20 mouse cellular contexts compared by ENCODE assay signal in genomic region chr15:12638370-12639030, GRCm38 (mm10).
DNase-seq lines count a peak whose midpoint lies in the region; ATAC-seq and TF ChIP-seq lines count a peak whose summit lies in the region.
"Had no signal": no experiment of that assay in that cellular context is flagged by ENCODE, and none has a peak within 500 bp of the region (broad histone marks: within the 10 kb centered on the region; RNA-seq: fewer than 3 reads in every experiment).

No protein-coding gene starts in this region.

- H3K36me3 ChIP-seq in embryonic facial prominence, embryonic 14.5 days (ENCODE audit: control insufficient read depth, insufficient read depth, low read length): no peaks in the 10 kb centered on the region
- no peaks in the 10 kb centered on the region for H3K36me3 ChIP-seq in embryonic facial prominence, embryonic 10.5 days (replicated peaks)
- H3K36me3 ChIP-seq in heart, embryonic 13.5 days: no peaks in the 10 kb centered on the region
- no peaks in the 10 kb centered on the region for H3K36me3 ChIP-seq in heart, postnatal 0 days (replicated peaks; ENCODE audit: control insufficient read depth, insufficient read depth, low read length)
- H3K36me3 ChIP-seq in midbrain, embryonic 15.5 days (replicated peaks): no peaks in the 10 kb centered on the region
- no peaks in the 10 kb centered on the region for H3K36me3 ChIP-seq in midbrain, embryonic 16.5 days (ENCODE audit: control insufficient read depth, insufficient read depth, low read length)
- H3K36me3 ChIP-seq: embryonic facial prominence, embryonic 12.5 days; forebrain, embryonic 12.5 days; hindbrain, embryonic 13.5 days had no signal

- ATAC-seq in embryonic facial prominence, embryonic 14.5 days (ENCODE audit: low read depth): peak; percentile 28; the same call in 1 of the 2 replicates
- no peak for ATAC-seq in heart, embryonic 13.5 days (ENCODE audit: extremely low read depth, insufficient number of reproducible peaks, low FRiP score, low TSS enrichment)
- ATAC-seq in heart, postnatal 0 days (ENCODE audit: insufficient read depth, low read depth): peak; percentile 53
- 0 out of 2 replicates have a peak, but pooled peaks have one; percentile 37 for ATAC-seq in midbrain, embryonic 15.5 days (replicated peaks)
- ATAC-seq in midbrain, embryonic 16.5 days: no peak
- ATAC-seq: forebrain, embryonic 16.5 days; hindbrain, postnatal 0 days had no signal

- TF ChIP-seq EP300 in heart, postnatal 0 days (IDR thresholded peaks at IDR 0.05; ENCODE audit: low read depth): no peak

- no peaks in the 10 kb centered on the region for H3K27me3 ChIP-seq in embryonic facial prominence, embryonic 14.5 days (replicated peaks; ENCODE audit: control insufficient read depth, insufficient read depth, low read length)
- no peaks in the 10 kb centered on the region for H3K27me3 ChIP-seq in embryonic facial prominence, embryonic 10.5 days (replicated peaks; ENCODE audit: low read depth, poor library complexity, severe bottlenecking)
- H3K27me3 ChIP-seq in heart, embryonic 13.5 days (replicated peaks): no peaks in the 10 kb centered on the region
- H3K27me3 ChIP-seq in heart, postnatal 0 days (ENCODE audit: control insufficient read depth, insufficient read depth, low read length): no peaks in the 10 kb centered on the region
- no peaks in the 10 kb centered on the region for H3K27me3 ChIP-seq in midbrain, embryonic 15.5 days (replicated peaks)
- H3K27me3 ChIP-seq in midbrain, embryonic 16.5 days (ENCODE audit: control insufficient read depth, insufficient read depth, low read depth, low read length): no peaks in the 10 kb centered on the region
- H3K27me3 ChIP-seq: embryonic facial prominence, embryonic 12.5 days; forebrain, embryonic 12.5 days; hindbrain, embryonic 13.5 days had no signal

- WGBS in embryonic facial prominence, embryonic 14.5 days: 76% methylated on average over 14 of the region's 14 CpGs
- 91% methylated on average over 14 of the region's 14 CpGs for WGBS in embryonic facial prominence, embryonic 10.5 days
- WGBS in heart, embryonic 13.5 days: 65% methylated on average over 14 of the region's 14 CpGs
- 59% methylated on average over 14 of the region's 14 CpGs for WGBS in heart, postnatal 0 days
- 85% methylated on average over 14 of the region's 14 CpGs for WGBS in midbrain, embryonic 15.5 days
- 87% methylated on average over 14 of the region's 14 CpGs for WGBS in midbrain, embryonic 16.5 days

- no peak overlapping the region for H3K27ac ChIP-seq in embryonic facial prominence, embryonic 14.5 days (replicated peaks; ENCODE audit: low read depth, low read length)
- no peak overlapping the region for H3K27ac ChIP-seq in embryonic facial prominence, embryonic 10.5 days (replicated peaks)
- H3K27ac ChIP-seq in heart, embryonic 13.5 days (replicated peaks): peak overlapping the region; percentile 53
- H3K27ac ChIP-seq in heart, postnatal 0 days (ENCODE audit: low read depth): no peak overlapping the region
- H3K27ac ChIP-seq in midbrain, embryonic 15.5 days: no peak overlapping the region
- no peak overlapping the region for H3K27ac ChIP-seq in midbrain, embryonic 16.5 days (ENCODE audit: low read length)
- H3K27ac ChIP-seq: embryonic facial prominence, embryonic 12.5 days; forebrain, embryonic 12.5 days; hindbrain, embryonic 13.5 days; hindbrain, postnatal 0 days had no signal

- TF ChIP-seq CTCF in heart, postnatal 0 days (IDR thresholded peaks at IDR 0.05; ENCODE audit: low read depth): no peak

- H3K4me3 ChIP-seq in embryonic facial prominence, embryonic 14.5 days (ENCODE audit: low read depth, low read length): no peak overlapping the region
- H3K4me3 ChIP-seq in embryonic facial prominence, embryonic 10.5 days: no peak overlapping the region
- H3K4me3 ChIP-seq in heart, embryonic 13.5 days: no peak overlapping the region
- no peak overlapping the region for H3K4me3 ChIP-seq in heart, postnatal 0 days (ENCODE audit: low read depth, low read length)
- H3K4me3 ChIP-seq in midbrain, embryonic 15.5 days: no peak overlapping the region
- H3K4me3 ChIP-seq in midbrain, embryonic 16.5 days (ENCODE audit: low read depth, low read length): no peak overlapping the region
- H3K4me3 ChIP-seq: embryonic facial prominence, embryonic 12.5 days; forebrain, embryonic 12.5 days; hindbrain, embryonic 13.5 days had no signal

- intact Hi-C loops in heart, postnatal 14 days (cut with DNase I): no loop called here
- intact Hi-C loops in heart, postnatal 36 days (cut with DNase I): no loop called here

- H3K9ac ChIP-seq in embryonic facial prominence, embryonic 14.5 days (ENCODE audit: low read depth, low read length): no peak overlapping the region
- no peak overlapping the region for H3K9ac ChIP-seq in heart, embryonic 13.5 days
- no peak overlapping the region for H3K9ac ChIP-seq in heart, postnatal 0 days (replicated peaks; ENCODE audit: low read depth, low read length)
- H3K9ac ChIP-seq in midbrain, embryonic 15.5 days: no peak overlapping the region
- no peak overlapping the region for H3K9ac ChIP-seq in midbrain, embryonic 16.5 days (ENCODE audit: low read depth, low read length)
- H3K9ac ChIP-seq: embryonic facial prominence, embryonic 12.5 days; forebrain, embryonic 12.5 days; hindbrain, embryonic 13.5 days had no signal

- peaks cover 8% of the 10 kb centered on the region; the same call in 1 of the 2 replicates for H3K4me1 ChIP-seq in embryonic facial prominence, embryonic 14.5 days (ENCODE audit: control insufficient read depth, insufficient read depth, low read length)
- peaks cover 22% of the 10 kb centered on the region for H3K4me1 ChIP-seq in embryonic facial prominence, embryonic 10.5 days
- peaks cover 38% of the 10 kb centered on the region for H3K4me1 ChIP-seq in heart, embryonic 13.5 days
- peaks cover 17% of the 10 kb centered on the region for H3K4me1 ChIP-seq in heart, postnatal 0 days (ENCODE audit: control insufficient read depth, insufficient read depth)
- no peaks in the 10 kb centered on the region for H3K4me1 ChIP-seq in midbrain, embryonic 15.5 days
- no peaks in the 10 kb centered on the region for H3K4me1 ChIP-seq in midbrain, embryonic 16.5 days (ENCODE audit: control insufficient read depth, insufficient read depth, low read length)
- H3K4me1 ChIP-seq: hindbrain, embryonic 13.5 days had no signal

- H3K9me3 ChIP-seq in embryonic facial prominence, embryonic 14.5 days (ENCODE audit: control insufficient read depth, low read length): 0 out of 2 replicates have a peak, but pooled peaks cover under 1% of the 10 kb centered on the region
- H3K9me3 ChIP-seq in embryonic facial prominence, embryonic 10.5 days: no peaks in the 10 kb centered on the region
- H3K9me3 ChIP-seq in heart, embryonic 13.5 days: no peaks in the 10 kb centered on the region
- no peaks in the 10 kb centered on the region for H3K9me3 ChIP-seq in heart, postnatal 0 days (replicated peaks; ENCODE audit: control insufficient read depth, low read length)
- no peaks in the 10 kb centered on the region for H3K9me3 ChIP-seq in midbrain, embryonic 15.5 days
- H3K9me3 ChIP-seq in midbrain, embryonic 16.5 days (replicated peaks; ENCODE audit: control insufficient read depth, low read length, poor library complexity, severe bottlenecking): no peaks in the 10 kb centered on the region
- H3K9me3 ChIP-seq: embryonic facial prominence, embryonic 12.5 days; forebrain, embryonic 12.5 days; hindbrain, embryonic 13.5 days had no signal

- no peak for DNase-seq in embryonic facial prominence, embryonic 14.5 days (ENCODE audit: low spot score)
- DNase-seq in embryonic facial prominence, embryonic 10.5 days (ENCODE audit: low spot score): no peak
- no peak for DNase-seq in heart, postnatal 14 days
- no peak for DNase-seq in heart, postnatal 0 days (ENCODE audit: low spot score)
- no peak for DNase-seq in heart, postnatal 36 days
- DNase-seq: adrenal gland, postnatal 10 days; cerebellum, adult 11 months; cerebellum, adult 8-10 months; cerebellum, postnatal 14 days; embryo, embryonic 11 days; gastrocnemius, postnatal 14 days; kidney, adult 11 months had no signal

- H3K4me2 ChIP-seq in embryonic facial prominence, embryonic 14.5 days (ENCODE audit: low read depth, low read length): no peak overlapping the region
- no peak overlapping the region for H3K4me2 ChIP-seq in heart, embryonic 13.5 days
- H3K4me2 ChIP-seq in heart, postnatal 0 days (ENCODE audit: low read depth, low read length): no peak overlapping the region
- no peak overlapping the region for H3K4me2 ChIP-seq in midbrain, embryonic 15.5 days
- no peak overlapping the region for H3K4me2 ChIP-seq in midbrain, embryonic 16.5 days (ENCODE audit: low read length)
- H3K4me2 ChIP-seq: embryonic facial prominence, embryonic 12.5 days; forebrain, embryonic 12.5 days; hindbrain, embryonic 13.5 days had no signal

Comparison
In these comparisons a context has a peak if more than half of its experiments do, and no peak if none do; other contexts are left out.
1. ATAC-seq: peak in embryonic facial prominence, embryonic 14.5 days (single experiment), heart, postnatal 0 days (single experiment) and midbrain, embryonic 15.5 days (single experiment); none in heart, embryonic 13.5 days (single experiment) and midbrain, embryonic 16.5 days (single experiment).